Mouse (Mus musculus) kidney, embryonic 15.5 days (tissue): ENCODE measurements around the gene Ppp4c. TPM values are rescaled to one million over a fixed set of nuclear protein-coding genes. Genes with fewer than 3 reads are reported as not detected.

ENCODE experiments used
- ATAC-seq: fragments of 200-750 bp; cut with Nextera tagmentation; replicated peaks from 2 replicates; pipeline ENCODE4 v1.8.0; 2017; ENCODE audit warnings: moderate TSS enrichment; ENCODE audit not compliant: low FRiP score
- H3K27ac ChIP-seq: fragments of 300-500 bp; sonication (generic); 2 replicates; pipeline ENCODE4 v1.5.1; 2015; ENCODE audit warnings: mild to moderate bottlenecking, inconsistent platforms
- H3K27me3 ChIP-seq: fragments of 300-500 bp; sonication (generic); 2 replicates; pipeline ENCODE4 v1.6.1; 2015; ENCODE audit warnings: inconsistent platforms
- H3K36me3 ChIP-seq: fragments of 300-500 bp; sonication (generic); 2 replicates; pipeline ENCODE4 v1.6.1; 2015; ENCODE audit warnings: inconsistent platforms
- H3K4me1 ChIP-seq: fragments of 300-500 bp; sonication (generic); 2 replicates; pipeline ENCODE4 v1.6.1; 2015; ENCODE audit warnings: inconsistent platforms
- H3K4me2 ChIP-seq: fragments of 300-500 bp; sonication (generic); 2 replicates; pipeline ENCODE4 v1.6.1; 2015; ENCODE audit warnings: moderate library complexity, mild to moderate bottlenecking, inconsistent platforms
- H3K4me3 ChIP-seq: fragments of 300-500 bp; sonication (generic); replicated peaks from 2 replicates; pipeline ENCODE4 v1.5.1; 2015; ENCODE audit warnings: mild to moderate bottlenecking, inconsistent platforms
- H3K9ac ChIP-seq: fragments of 300-500 bp; sonication (generic); 2 replicates; pipeline ENCODE4 v1.6.1; 2015; ENCODE audit warnings: mild to moderate bottlenecking, inconsistent platforms
- H3K9me3 ChIP-seq: fragments of 300-500 bp; sonication (generic); replicated peaks from 2 replicates; pipeline ENCODE4 v1.6.1; 2016; ENCODE audit warnings: inconsistent platforms
- WGBS: fragments of 180-500 bp; shearing (Covaris S2); methylation state at CpG from one replicate; pipeline ENCODE4 v1.1.7; 2015; ENCODE audit warnings: mixed read lengths; 5-methylcytosine and 5-hydroxymethylcytosine counted together
- polyA plus RNA-seq: library from polyadenylated mRNA; unstranded; fragments of >200 nt; fragmentation: Nextera tagmentation; extraction: Ambion mirVana; gene quantifications from 2 replicates; pipeline ENCODE4 v1.2.1, GENCODE M21; 2015

Gene Ppp4c
- 257 and 272 TPM in 2 replicates for polyA plus RNA-seq

DNA sequence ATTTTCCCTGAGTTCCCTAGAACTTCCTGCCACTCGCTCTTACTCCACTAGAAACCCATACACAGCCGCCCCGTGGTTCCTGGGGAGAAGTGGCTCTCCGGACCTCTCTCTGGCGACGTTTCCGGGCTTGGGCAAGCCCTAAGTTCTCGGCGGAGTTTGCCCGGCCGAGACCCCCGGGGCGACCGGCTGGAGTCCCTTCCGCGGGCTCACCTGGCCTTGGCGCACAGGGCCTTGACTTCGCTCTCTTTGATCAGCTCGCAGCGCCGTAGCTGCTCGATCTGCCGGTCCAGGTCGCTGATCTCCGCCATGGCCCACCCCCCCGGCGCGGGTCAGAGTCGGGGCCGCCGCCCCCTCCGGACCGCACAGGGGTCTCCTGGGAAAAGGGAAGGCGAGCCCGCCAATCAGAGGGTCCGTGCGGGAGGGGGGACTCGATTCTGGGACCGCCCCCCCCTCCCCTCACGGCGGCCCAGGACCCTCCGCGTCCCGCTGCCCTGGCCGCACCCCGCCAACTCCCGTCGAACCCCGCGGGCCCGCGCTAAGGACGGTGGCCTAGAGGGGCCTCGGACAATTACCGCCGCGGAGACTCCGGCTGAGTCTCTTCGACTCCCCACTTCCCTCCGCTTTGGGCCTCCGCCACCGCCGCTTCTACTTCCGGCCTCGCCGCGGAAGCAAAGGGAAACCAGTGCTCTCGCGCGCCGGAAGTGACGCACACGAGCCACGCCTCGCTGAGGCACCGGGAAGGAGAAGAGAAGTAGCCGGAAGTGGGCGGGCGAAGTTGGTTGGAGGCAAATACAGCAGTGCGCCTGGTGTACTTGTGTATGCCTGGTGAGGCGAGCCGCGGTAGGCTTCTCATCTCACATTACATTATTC is at the start of gene Ppp4c:
Gene Ppp4c (minus strand): TSS at position 646 of the 870 bp plus-strand sequence.
- Histone ChIP-seq H3K4me3 (peak within 1 kb of the TSS; percentile 67), H3K4me2 (peak within 1 kb of the TSS; percentile 70), H3K4me1 (peaks cover 61% of the 10 kb centered on the region), H3K27ac (peak within 1 kb of the TSS; percentile 98), H3K9me3 (no peaks in the 10 kb centered on the region), H3K36me3 (peaks cover 69% of the 10 kb centered on the region), H3K9ac (peak within 1 kb of the TSS; percentile 96), H3K27me3 (no peaks in the 10 kb centered on the region)
- under 1% methylated on average over 75 of the region's 83 CpGs for WGBS
- peak; percentile 94 for ATAC-seq

- Histone ChIP-seq H3K9ac (no peak overlapping the region), H3K27me3 (peaks cover 21% of the 10 kb centered on the region), H3K4me3 (no peak overlapping the region), H3K9me3 (no peaks in the 10 kb centered on the region), H3K4me1 (peaks cover 28% of the 10 kb centered on the region), H3K36me3 (no peaks in the 10 kb centered on the region), H3K27ac (no peak overlapping the region), H3K4me2 (no peak overlapping the region)
- WGBS, result 93% methylated on average over 1 of the region's 1 CpGs
- no peak for ATAC-seq
These were observed 41.0 kb upstream of the Ppp4c start for GRCm38 (mm10) chr7:126833294-126833693.

GRCm38 (mm10) chr7:126832036-126832598 is 39.8 kb upstream of the Ppp4c start:
- peak; percentile 84 for ATAC-seq
- H3K27ac ChIP-seq, result peak overlapping the region; percentile 56; the same call in 1 of the 2 replicates
- peaks cover 28% of the 10 kb centered on the region for H3K4me1 ChIP-seq
- H3K9ac ChIP-seq, result 0 out of 2 replicates have a peak overlapping the region, but pooled peaks have one; percentile 7
- H3K9me3 ChIP-seq, result no peaks in the 10 kb centered on the region
- H3K4me3 ChIP-seq, result peak overlapping the region; percentile 42
- 2% methylated on average over 21 of the region's 21 CpGs for WGBS
- no peaks in the 10 kb centered on the region for H3K36me3 ChIP-seq
- peaks cover 21% of the 10 kb centered on the region for H3K27me3 ChIP-seq
- H3K4me2 ChIP-seq, result peak overlapping the region; percentile 68

GRCm38 (mm10) chr7:126831539-126831938 is 39.2 kb upstream of the Ppp4c start, which contains the start of gene 4930451I11Rik:
Gene 4930451I11Rik (minus strand): TSS chr7:126831639.
- Histone ChIP-seq H3K4me1 (peaks cover 24% of the 10 kb centered on the region), H3K27me3 (peaks cover 21% of the 10 kb centered on the region), H3K27ac (peak within 1 kb of the TSS; percentile 56; the same call in 1 of the 2 replicates), H3K9ac (0 out of 2 replicates have a peak within 1 kb of the TSS, but pooled peaks have one; percentile 7), H3K4me2 (peak within 1 kb of the TSS; percentile 68), H3K4me3 (peak within 1 kb of the TSS; percentile 42), H3K9me3 (no peaks in the 10 kb centered on the region), H3K36me3 (no peaks in the 10 kb centered on the region)
- ATAC-seq, result no peak
- WGBS, result 60% methylated on average over 5 of the region's 5 CpGs

GRCm38 (mm10) chr7:126825952-126826351 is 33.7 kb upstream of the Ppp4c start:
- Histone ChIP-seq H3K4me3 (no peak overlapping the region), H3K36me3 (no peaks in the 10 kb centered on the region), H3K4me1 (peaks cover 16% of the 10 kb centered on the region), H3K27ac (no peak overlapping the region), H3K9ac (no peak overlapping the region), H3K4me2 (no peak overlapping the region), H3K27me3 (peaks cover 50% of the 10 kb centered on the region), H3K9me3 (no peaks in the 10 kb centered on the region)
- ATAC-seq, result no peak
- WGBS, result 73% methylated on average over 5 of the region's 5 CpGs

DNA sequence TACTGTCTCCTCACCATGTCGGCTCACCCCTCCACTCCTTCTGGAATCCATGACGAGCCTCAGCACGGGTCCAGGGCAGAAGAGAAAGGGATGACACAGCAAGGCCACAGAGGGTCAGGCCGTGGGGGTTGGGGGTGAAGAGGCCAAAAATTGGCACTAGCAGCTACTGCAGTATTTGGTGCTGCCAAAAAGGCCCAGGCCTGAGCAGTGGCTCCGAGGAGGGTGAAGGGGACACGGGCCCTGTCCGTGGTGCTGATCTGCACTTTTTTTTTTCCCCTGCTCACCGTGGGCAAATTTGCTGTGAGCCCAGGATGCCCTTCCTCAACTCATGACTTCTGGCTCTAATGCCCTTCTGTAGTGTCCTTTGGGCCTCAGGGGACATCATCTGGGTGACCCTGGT is 33.1 kb upstream of the Ppp4c start:
- Histone ChIP-seq H3K36me3 (no peaks in the 10 kb centered on the region), H3K27ac (no peak overlapping the region), H3K27me3 (peaks cover 45% of the 10 kb centered on the region), H3K4me2 (no peak overlapping the region), H3K4me1 (peaks cover 16% of the 10 kb centered on the region), H3K9ac (no peak overlapping the region), H3K4me3 (no peak overlapping the region), H3K9me3 (no peaks in the 10 kb centered on the region)
- 31% methylated on average over 8 of the region's 8 CpGs for WGBS
- no peak for ATAC-seq

DNA sequence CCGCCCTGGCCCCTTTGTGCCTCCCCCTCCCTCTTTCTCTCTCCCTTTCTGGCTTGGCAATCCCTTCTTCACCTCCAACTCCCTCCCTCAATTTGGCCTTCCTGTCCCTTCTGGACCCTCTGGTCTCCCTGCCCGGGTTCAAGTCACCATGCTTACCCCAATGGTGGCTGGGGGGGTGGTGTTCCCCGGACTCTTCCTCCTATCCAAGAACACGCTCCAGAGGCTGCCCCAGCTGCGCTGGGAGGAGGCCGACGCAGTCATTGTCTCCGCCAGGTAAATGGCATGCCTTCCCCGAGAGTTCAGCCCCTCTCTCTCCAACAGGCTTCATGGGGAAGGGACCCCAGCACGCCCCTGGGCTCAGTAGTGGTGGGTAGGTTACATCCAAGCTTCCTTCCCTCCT is 31.6 kb upstream of the Ppp4c start:
- no peak overlapping the region for H3K9ac ChIP-seq
- H3K36me3 ChIP-seq, result no peaks in the 10 kb centered on the region
- H3K9me3 ChIP-seq, result no peaks in the 10 kb centered on the region
- peaks cover 36% of the 10 kb centered on the region for H3K27me3 ChIP-seq
- H3K4me2 ChIP-seq, result no peak overlapping the region
- H3K4me3 ChIP-seq, result no peak overlapping the region
- H3K4me1 ChIP-seq, result peaks cover 16% of the 10 kb centered on the region
- no peak overlapping the region for H3K27ac ChIP-seq
- WGBS, result 18% methylated on average over 10 of the region's 10 CpGs
- no peak for ATAC-seq

DNA sequence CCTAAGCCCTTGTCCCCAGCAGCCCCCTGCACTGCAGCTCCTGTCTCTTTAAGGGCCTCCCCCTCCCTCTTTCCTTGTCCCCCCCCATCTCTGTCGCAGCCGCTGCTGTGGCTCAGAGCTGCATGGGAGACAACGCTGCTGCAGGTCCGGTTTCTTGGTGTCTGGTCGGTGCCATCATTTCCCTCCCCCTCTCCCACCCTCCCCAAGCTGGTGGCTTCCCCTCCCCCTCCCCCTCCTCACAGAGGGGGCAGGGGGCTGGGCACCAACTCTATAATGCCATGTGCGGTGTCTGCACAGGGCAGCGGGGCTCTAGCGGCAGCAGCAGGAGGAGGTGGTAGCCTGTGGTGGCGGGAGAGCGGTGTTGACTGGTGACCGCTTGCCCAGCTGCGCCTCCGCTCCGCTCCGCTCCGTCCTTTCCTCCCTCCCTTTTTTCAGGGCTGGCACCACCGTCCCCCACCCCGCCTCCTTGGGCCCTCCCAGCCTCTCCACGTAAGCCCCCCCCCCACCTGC is 31.0 kb upstream of the Ppp4c start:
- no peak; the same call in 1 of the 2 replicates for ATAC-seq
- peak overlapping the region; percentile 36 for H3K4me3 ChIP-seq

GRCm38 (mm10) chr7:126822741-126823140 is 30.4 kb upstream of the Ppp4c start:
- Histone ChIP-seq H3K36me3 (no peaks in the 10 kb centered on the region), H3K4me1 (peaks cover 16% of the 10 kb centered on the region), H3K27ac (no peak overlapping the region), H3K9ac (no peak overlapping the region), H3K4me3 (peak overlapping the region; percentile 36; the same call in 1 of the 2 replicates), H3K4me2 (peak overlapping the region; percentile 61), H3K27me3 (peaks cover 36% of the 10 kb centered on the region), H3K9me3 (no peaks in the 10 kb centered on the region)
- no peak for ATAC-seq
- WGBS, result 15% methylated on average over 9 of the region's 9 CpGs

More for the DNA sequence above, 31.0 kb upstream of the Ppp4c start:
- Histone ChIP-seq H3K36me3 (no peaks in the 10 kb centered on the region), H3K4me1 (peaks cover 16% of the 10 kb centered on the region), H3K9ac (no peak overlapping the region), H3K4me2 (peak overlapping the region; percentile 61), H3K27ac (no peak overlapping the region), H3K27me3 (peaks cover 36% of the 10 kb centered on the region), H3K9me3 (no peaks in the 10 kb centered on the region)
- WGBS, result 1% methylated on average over 16 of the region's 19 CpGs

DNA sequence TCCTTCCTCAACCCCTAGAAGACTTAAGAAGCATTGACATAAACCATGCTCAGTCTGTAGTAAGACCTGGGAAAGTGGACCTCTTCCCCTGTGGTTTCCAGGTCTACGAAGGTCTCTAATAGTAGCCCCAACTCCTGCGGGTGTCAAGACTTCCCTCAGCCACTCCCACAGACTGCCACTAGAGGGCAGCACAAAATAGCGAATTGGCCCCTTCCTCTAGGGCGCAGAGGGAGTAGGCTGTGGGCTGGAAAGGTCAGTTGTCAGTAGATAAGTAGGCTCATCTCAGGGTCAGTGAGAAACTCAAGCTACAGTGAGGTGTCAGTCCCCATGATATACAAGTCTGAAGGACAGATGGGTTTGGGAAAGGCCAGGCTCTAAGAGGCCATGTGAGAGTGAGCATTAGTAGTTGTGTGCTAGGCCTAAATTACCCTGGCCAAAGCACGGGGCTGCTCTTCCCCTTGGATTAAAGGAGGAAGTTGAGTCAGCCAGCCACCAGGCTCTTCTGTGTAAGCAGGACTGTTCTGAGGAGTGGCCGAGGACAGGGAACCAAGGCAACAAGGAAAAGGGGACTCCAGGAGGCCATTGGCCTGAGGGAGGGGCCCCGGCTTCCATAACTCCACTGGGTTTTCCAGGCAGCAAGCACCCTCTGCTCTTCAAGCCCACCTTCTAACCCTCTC is 29.7 kb upstream of the Ppp4c start:
- H3K27me3 ChIP-seq, result peaks cover 36% of the 10 kb centered on the region
- no peak overlapping the region for H3K9ac ChIP-seq
- ATAC-seq, result 0 out of 2 replicates have a peak, but pooled peaks have one; percentile 17
- H3K4me2 ChIP-seq, result no peak overlapping the region
- H3K4me3 ChIP-seq, result no peak overlapping the region
- no peaks in the 10 kb centered on the region for H3K36me3 ChIP-seq
- H3K9me3 ChIP-seq, result no peaks in the 10 kb centered on the region
- 22% methylated on average over 7 of the region's 7 CpGs for WGBS
- H3K27ac ChIP-seq, result no peak overlapping the region
- peaks cover 16% of the 10 kb centered on the region for H3K4me1 ChIP-seq

DNA sequence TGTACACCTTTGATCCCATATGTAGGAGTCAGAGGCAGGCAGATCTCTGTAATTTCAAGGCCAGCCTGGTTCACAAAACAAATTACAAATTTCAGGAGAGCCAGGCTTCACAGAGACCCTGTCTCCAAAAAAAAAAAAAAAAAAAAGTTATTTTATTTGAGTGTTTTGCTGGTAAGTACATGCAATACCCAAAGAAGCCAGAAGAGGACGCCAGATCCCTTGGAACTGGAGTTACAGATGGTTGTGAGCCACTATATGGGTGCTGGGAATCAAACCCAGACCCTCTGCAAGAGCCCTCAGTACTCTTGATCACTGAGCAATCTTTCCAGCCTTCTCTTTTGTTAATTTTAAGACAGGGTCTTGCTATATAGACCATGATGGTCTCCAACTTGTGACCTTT is 26.5 kb upstream of the Ppp4c start:
- Histone ChIP-seq H3K4me2 (no peak overlapping the region), H3K4me1 (peaks cover 16% of the 10 kb centered on the region), H3K27ac (no peak overlapping the region), H3K36me3 (no peaks in the 10 kb centered on the region), H3K27me3 (peaks cover 18% of the 10 kb centered on the region), H3K9ac (no peak overlapping the region), H3K9me3 (no peaks in the 10 kb centered on the region), H3K4me3 (no peak overlapping the region)
- WGBS, result 39% methylated on average over 1 of the region's 1 CpGs
- no peak for ATAC-seq
